Mouse (Mus musculus) embryonic fibroblast, embryonic 13.5 days (primary cell): ENCODE measurements at regions not wholly inside any gene's neighbourhood (a gene's known extent, or its start where the extent isn't known, plus 50 kb on each side); places are given as distances from the start of the nearest gene placed in this dataset.

ENCODE experiments used
- CTCF ChIP-seq: IDR thresholded peaks from 2 replicates; pipeline ENCODE4 v1.5.1; 2011; ENCODE audit warnings: mild to moderate bottlenecking, control low read depth, low read length, moderate library complexity, borderline replicate concordance; ENCODE audit not compliant: insufficient read depth
- POLR2A ChIP-seq: IDR thresholded peaks from 2 replicates; pipeline ENCODE4 v1.6.1; 2011; ENCODE audit warnings: low read depth, mild to moderate bottlenecking, control low read depth, low read length, moderate library complexity

DNA sequence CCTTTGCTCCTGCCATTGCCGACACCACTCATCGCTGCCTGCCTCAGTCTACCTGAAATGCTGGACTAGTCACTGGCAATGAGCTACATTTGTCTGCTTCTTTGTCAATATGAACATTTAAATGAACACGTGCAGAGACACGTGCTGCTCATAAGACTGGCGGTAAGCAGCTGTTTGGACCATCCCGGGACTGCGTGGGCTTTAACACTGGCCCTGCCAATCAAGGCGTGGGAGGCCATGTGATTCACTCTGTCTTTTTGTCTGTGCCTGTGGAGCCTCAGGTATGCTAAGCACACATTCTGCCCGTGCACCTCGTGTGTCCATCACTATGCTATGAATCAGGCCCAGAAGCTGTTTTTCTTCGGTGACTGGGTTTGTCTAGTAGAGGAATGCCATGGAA lies 199.9 kb downstream of the Rpap3 start:
- TF ChIP-seq CTCF (no peak), POLR2A (no peak)
